Mouse (Mus musculus) erythroblast, embryonic 14.5 days (primary cell): Measurements from ENCODE around the gene Cldn2.

Experiments
- GATA1 ChIP-seq: IDR thresholded peaks from 2 replicates; pipeline ENCODE4 v1.6.1; 2012; ENCODE audit warnings: low read length, inconsistent platforms, mixed read lengths
- TAL1 ChIP-seq: IDR thresholded peaks from 3 replicates; pipeline ENCODE4 v1.6.1; 2012; ENCODE audit warnings: low read length, inconsistent platforms, mixed read lengths

DNA sequence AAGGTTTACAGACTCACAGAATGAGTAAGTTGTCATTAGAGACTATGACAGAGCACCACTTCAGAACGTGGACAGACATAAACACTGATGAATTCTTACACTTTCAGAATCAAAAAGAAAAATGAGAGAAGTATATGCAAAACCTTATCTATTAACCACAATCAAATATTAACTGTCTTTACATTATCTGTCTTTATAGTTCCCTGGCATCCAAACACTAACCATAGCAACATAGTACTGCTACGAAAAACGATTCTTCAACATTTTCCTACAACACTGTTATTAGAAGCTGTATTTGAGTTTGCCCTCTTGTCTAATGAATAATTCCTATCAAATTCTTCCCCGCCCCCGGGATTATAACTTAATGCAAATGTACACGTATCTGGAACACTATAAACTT is 40.5 kb downstream of the Cldn2 start:
- TF ChIP-seq GATA1 (no peak), TAL1 (no peak)
